Mouse (Mus musculus) liver, embryonic 11.5 days (tissue): ENCODE measurements around the gene Faah. TPM values are rescaled to one million over a fixed set of nuclear protein-coding genes. Genes with fewer than 3 reads are reported as not detected.

ENCODE experiments used
- ATAC-seq: fragments of 200-750 bp; cut with Nextera tagmentation; replicated peaks from 2 replicates; pipeline ENCODE4 v1.8.0; 2017; ENCODE audit warnings: moderate number of reproducible peaks, mild to moderate bottlenecking, moderate TSS enrichment, moderate library complexity; ENCODE audit not compliant: low FRiP score
- DNase-seq: peaks from one replicate; pipeline ENCODE4 v3.0.0-alpha.2; 2017; ENCODE audit warnings: low spot score
- H3K27ac ChIP-seq: fragments of 300-500 bp; sonication (generic); 2 replicates; pipeline ENCODE4 v1.5.1; 2014; ENCODE audit warnings: mild to moderate bottlenecking, low read depth, low read length, control low read depth
- H3K27me3 ChIP-seq: fragments of 300-500 bp; sonication (generic); replicated peaks from 2 replicates; pipeline ENCODE4 v1.6.1; 2014; ENCODE audit warnings: low read length, mixed read lengths; ENCODE audit not compliant: control insufficient read depth, insufficient read depth
- H3K36me3 ChIP-seq: fragments of 300-500 bp; sonication (generic); 2 replicates; pipeline ENCODE4 v1.6.1; 2014; ENCODE audit warnings: mild to moderate bottlenecking, low read length, moderate library complexity, mixed read lengths; ENCODE audit not compliant: control insufficient read depth, insufficient read depth
- H3K4me1 ChIP-seq: fragments of 300-500 bp; sonication (generic); replicated peaks from 2 replicates; pipeline ENCODE4 v1.6.1; 2014; ENCODE audit warnings: low read length, mixed read lengths; ENCODE audit not compliant: control insufficient read depth, insufficient read depth
- H3K4me2 ChIP-seq: fragments of 300-500 bp; sonication (generic); 2 replicates; pipeline ENCODE4 v1.6.1; 2014; ENCODE audit warnings: mild to moderate bottlenecking, control low read depth, moderate library complexity
- H3K4me3 ChIP-seq: fragments of 300-500 bp; sonication (generic); 2 replicates; pipeline ENCODE4 v1.5.1; 2014; ENCODE audit warnings: low read depth, low read length, control low read depth
- H3K9ac ChIP-seq: fragments of 300-500 bp; sonication (generic); 2 replicates; pipeline ENCODE4 v1.6.1; 2014; ENCODE audit warnings: low read depth, low read length, control low read depth
- H3K9me3 ChIP-seq: fragments of 300-500 bp; sonication (generic); 2 replicates; pipeline ENCODE4 v1.6.1; 2016; ENCODE audit warnings: low read length, inconsistent platforms, mixed read lengths; ENCODE audit not compliant: control insufficient read depth
- WGBS: fragments of 180-500 bp; shearing (Covaris S2); extraction: QIAGEN DNeasy Blood & Tissue Kit; methylation state at CpG from one replicate; pipeline ENCODE4 v1.1.7; 2014; 5-methylcytosine and 5-hydroxymethylcytosine counted together
- polyA plus RNA-seq: library from polyadenylated mRNA; unstranded; fragments of >200 nt; fragmentation: Nextera tagmentation; extraction: Ambion mirVana; gene quantifications from 2 replicates; pipeline ENCODE4 v1.2.1, GENCODE M21; 2014

Faah gene
- polyA plus RNA-seq, 1 experiment from 2014 or later, result 3.9 TPM

DNA sequence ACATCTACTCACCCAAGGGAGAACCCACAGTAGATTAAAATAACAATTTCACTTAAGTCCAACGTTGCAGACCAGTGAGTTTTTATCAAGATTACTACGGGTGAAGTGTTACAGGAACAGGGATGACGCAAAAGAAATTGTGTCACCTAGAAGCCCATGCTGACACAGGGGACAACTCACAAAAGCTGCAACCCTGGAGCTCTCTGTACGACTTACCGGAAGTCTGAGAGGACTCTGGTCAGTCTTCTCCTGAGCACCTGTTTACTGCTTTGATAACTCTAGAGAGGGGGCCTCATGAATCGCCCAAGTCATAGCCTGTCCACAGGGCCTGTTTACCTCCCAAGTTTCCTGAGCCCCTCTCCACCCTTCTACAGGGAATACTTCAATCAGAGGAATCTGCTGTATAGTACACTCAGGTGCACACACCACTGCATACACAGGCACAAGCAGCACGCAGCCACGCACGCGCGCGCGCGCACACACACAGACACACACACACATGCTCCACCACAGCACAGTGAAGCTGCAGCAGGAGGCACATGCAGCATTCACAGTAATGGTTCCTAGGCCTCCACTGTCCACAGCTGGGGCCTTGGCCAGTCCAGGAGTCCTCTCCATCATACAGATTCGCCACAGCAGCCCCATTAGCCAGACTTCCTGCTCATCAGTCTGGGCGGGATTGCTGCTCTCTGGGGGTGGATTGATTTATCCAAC is 22.9 kb downstream of the Faah start:
- Histone ChIP-seq H3K9me3 (0 out of 2 replicates have a peak, but pooled peaks cover 3% of the 10 kb centered on the region), H3K4me3 (no peak overlapping the region), H3K4me1 (no peaks in the 10 kb centered on the region), H3K27me3 (peaks cover 5% of the 10 kb centered on the region; the same call in 1 of the 2 replicates), H3K27ac (no peak overlapping the region), H3K36me3 (no peaks in the 10 kb centered on the region), H3K4me2 (no peak overlapping the region), H3K9ac (no peak overlapping the region)
- ATAC-seq (no peak), DNase-seq (no peak)
- WGBS, result 82% methylated on average over 16 of the region's 16 CpGs

DNA sequence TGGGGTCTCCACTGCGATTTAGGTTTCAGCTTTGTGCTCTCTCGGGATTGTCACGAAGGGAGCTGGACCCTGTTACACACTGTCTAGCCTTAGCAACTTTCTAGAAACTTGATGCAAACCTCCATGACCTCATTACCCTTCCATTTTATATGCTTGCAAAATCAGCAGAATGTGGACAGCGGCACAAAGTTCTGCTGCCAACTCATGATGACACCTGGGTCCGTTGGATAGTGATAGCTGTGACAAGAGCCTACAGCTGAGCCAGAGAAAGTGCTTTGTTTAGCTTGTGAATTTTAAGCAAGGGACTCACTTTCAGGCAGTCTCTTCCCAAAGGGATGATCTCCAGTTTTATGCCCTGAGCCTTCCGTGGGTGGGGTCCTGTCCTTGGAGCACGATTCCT is 28.3 kb downstream of the Faah start:
- no peaks in the 10 kb centered on the region for H3K27me3 ChIP-seq
- 71% methylated on average over 7 of the region's 7 CpGs for WGBS
- no peak overlapping the region for H3K4me2 ChIP-seq
- H3K4me1 ChIP-seq, result no peaks in the 10 kb centered on the region
- no peak overlapping the region for H3K9ac ChIP-seq
- no peak overlapping the region for H3K27ac ChIP-seq
- no peak for ATAC-seq
- no peaks in the 10 kb centered on the region for H3K36me3 ChIP-seq
- H3K4me3 ChIP-seq, result no peak overlapping the region
- no peak for DNase-seq
- H3K9me3 ChIP-seq, result 0 out of 2 replicates have a peak, but pooled peaks cover 3% of the 10 kb centered on the region

DNA sequence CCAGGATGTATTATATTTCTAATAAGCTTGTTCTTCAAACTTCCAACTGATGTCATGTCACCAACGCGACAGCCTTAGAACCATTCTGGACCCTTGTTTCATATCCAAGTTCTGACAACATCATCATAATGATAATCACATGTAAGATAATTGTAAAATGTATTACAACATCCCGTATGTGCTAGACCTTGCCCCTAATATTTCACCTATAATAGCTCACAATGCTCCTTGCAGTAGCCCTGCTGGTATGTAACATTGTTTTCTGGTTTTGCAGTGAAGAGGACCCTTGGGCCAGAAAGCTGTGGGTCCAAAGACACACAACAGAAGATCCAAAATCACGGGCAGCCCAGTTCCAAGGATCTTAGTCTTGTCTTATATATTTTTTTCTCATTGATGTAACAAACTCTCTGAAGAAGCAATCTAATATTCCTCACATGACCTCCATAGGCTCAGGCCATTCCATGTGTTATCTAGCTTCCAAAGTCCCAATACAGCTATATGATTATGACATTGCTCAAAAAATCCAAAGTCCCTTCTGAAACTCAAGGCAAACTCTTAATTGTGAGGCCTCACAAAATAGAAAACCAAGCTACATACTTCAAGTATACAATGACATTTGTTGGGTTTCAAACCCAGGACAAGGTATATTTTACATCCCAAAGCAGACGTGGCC is 29.7 kb downstream of the Faah start:
- Histone ChIP-seq H3K4me2 (no peak overlapping the region), H3K27ac (no peak overlapping the region), H3K4me1 (no peaks in the 10 kb centered on the region), H3K4me3 (no peak overlapping the region), H3K9me3 (0 out of 2 replicates have a peak, but pooled peaks cover 3% of the 10 kb centered on the region), H3K9ac (no peak overlapping the region), H3K36me3 (no peaks in the 10 kb centered on the region), H3K27me3 (no peaks in the 10 kb centered on the region)
- DNase-seq (no peak), ATAC-seq (no peak)
- WGBS, result 72% methylated on average over 5 of the region's 5 CpGs

DNA sequence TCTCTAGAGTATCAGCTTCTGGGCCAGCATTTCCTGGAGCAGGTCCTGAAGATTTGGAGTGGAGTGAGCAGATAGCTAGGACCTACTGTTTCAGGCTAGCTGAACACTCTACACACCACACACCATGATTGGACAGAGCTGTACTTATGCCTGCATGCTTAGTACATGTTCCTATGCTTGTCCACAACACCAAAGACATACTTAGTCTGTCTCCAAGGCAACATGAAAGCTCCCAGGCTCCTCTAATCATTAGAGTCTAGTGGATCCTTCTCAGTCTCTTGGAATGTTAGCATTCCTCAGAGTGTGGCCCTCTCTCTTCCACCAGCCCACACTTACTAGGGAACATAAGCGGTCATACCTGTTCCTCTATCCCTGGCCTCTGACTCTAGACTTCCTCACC is 30.3 kb downstream of the Faah start:
- ATAC-seq (no peak), DNase-seq (no peak)
- H3K27me3 ChIP-seq, result no peaks in the 10 kb centered on the region
- no peak overlapping the region for H3K27ac ChIP-seq
- H3K36me3 ChIP-seq, result no peaks in the 10 kb centered on the region
- WGBS, result 79% methylated on average over 1 of the region's 1 CpGs
- H3K4me2 ChIP-seq, result no peak overlapping the region
- H3K4me3 ChIP-seq, result no peak overlapping the region
- 0 out of 2 replicates have a peak, but pooled peaks cover 3% of the 10 kb centered on the region for H3K9me3 ChIP-seq
- H3K4me1 ChIP-seq, result no peaks in the 10 kb centered on the region
- H3K9ac ChIP-seq, result no peak overlapping the region

DNA sequence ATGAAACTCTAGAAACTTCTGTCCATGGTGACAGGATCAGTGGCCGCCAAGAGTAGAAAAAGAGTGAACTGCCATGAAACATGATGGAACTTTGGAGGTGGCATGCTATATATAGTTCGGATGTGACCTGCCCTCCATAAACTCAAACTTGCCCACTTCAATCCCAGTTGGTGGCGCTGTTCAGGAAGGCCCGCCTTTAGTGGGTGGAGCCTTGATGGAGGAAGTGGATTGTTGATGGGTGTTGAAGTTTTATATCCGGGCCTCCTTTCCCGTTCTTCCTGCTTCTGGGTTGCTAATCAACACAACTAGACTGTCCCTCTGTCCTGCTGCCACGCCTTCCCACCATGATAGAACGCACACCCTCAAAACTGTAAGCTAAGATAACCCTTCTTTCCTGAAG is 32.8 kb downstream of the Faah start:
- H3K27me3 ChIP-seq, result peaks cover 14% of the 10 kb centered on the region
- H3K4me2 ChIP-seq, result no peak overlapping the region
- H3K27ac ChIP-seq, result no peak overlapping the region
- no peak overlapping the region for H3K4me3 ChIP-seq
- no peak overlapping the region for H3K9ac ChIP-seq
- DNase-seq (no peak), ATAC-seq (no peak)
- no peaks in the 10 kb centered on the region for H3K9me3 ChIP-seq
- WGBS, result 30% methylated on average over 8 of the region's 8 CpGs
- H3K4me1 ChIP-seq, result no peaks in the 10 kb centered on the region
- H3K36me3 ChIP-seq, result no peaks in the 10 kb centered on the region

DNA sequence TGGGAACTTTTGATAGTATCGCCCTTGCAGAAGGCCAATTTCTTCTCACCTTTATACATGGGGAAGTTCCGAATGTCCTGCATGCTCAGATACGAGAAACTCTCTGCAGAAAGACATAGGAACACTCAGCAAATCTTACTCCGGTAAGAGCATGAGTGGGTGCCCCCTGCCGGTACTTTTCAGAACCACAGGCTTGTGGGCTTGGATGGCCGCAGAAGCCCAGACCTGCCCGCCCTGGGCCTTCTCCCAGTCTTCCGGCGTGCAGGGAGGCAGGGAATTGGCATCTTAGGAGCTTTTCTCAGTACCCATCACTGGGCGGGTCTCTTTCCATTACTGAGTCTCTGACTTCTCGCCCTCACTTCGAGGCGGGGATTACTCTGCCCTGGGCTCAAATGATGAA is 33.6 kb downstream of the Faah start:
- Histone ChIP-seq H3K9me3 (no peaks in the 10 kb centered on the region), H3K9ac (no peak overlapping the region), H3K4me2 (peak overlapping the region; percentile 11; the same call in 1 of the 2 replicates), H3K4me1 (0 out of 2 replicates have a peak, but pooled peaks cover 2% of the 10 kb centered on the region), H3K27me3 (peaks cover 22% of the 10 kb centered on the region), H3K27ac (no peak overlapping the region), H3K36me3 (no peaks in the 10 kb centered on the region), H3K4me3 (no peak overlapping the region)
- peak; percentile 81 for DNase-seq
- 2% methylated on average over 13 of the region's 13 CpGs for WGBS
- peak; percentile 35; the same call in 1 of the 2 replicates for ATAC-seq

DNA sequence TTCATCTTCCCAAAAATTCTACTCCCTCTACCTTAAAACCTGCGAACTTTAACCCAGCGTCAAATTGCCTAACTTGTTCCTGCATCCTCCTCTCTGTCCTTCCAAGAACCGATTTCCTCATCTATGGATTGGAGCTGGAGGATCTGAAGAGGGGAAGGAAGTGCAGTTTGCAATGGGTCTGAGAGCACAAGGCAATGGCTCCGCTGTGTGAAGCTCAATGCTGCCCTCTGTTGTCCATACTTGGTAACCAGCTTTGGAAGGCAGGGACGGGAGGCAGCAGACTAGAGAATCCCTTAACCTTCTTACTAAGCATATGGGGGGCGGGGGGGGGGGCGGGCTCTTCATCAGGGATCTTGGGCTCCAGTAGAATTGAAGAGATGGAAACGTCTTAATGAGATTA is 37.0 kb downstream of the Faah start:
- 0 out of 2 replicates have a peak, but pooled peaks cover 2% of the 10 kb centered on the region for H3K4me1 ChIP-seq
- no peak overlapping the region for H3K4me2 ChIP-seq
- no peak overlapping the region for H3K27ac ChIP-seq
- ATAC-seq (no peak), DNase-seq (peak; percentile 63)
- no peak overlapping the region for H3K4me3 ChIP-seq
- H3K9me3 ChIP-seq, result no peaks in the 10 kb centered on the region
- 2% methylated on average over 8 of the region's 8 CpGs for WGBS
- H3K9ac ChIP-seq, result no peak overlapping the region
- H3K27me3 ChIP-seq, result peaks cover 57% of the 10 kb centered on the region
- no peaks in the 10 kb centered on the region for H3K36me3 ChIP-seq

DNA sequence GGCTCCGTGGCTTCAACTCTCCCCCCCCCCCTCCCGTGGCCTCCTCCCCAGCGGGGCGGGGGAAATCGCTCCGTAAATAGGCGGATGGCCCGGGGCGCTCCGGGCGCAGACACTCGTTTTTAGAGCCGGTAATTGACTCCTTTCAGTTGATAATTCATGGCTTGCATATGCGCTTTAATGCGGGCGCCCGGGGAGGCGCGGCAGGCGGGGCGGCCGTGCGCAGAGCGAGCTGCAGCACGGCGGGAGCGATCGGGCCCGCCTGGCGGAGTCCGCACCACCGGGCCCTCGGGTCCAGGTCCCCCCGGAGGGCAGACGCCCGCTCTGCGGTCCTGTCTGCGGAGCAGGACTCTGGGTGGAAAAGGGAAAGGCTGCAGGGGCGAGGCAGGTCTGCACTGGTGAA is 38.3 kb downstream of the Faah start:
- Histone ChIP-seq H3K4me2 (peak overlapping the region; percentile 41), H3K27me3 (peaks cover 65% of the 10 kb centered on the region), H3K9ac (no peak overlapping the region), H3K9me3 (no peaks in the 10 kb centered on the region), H3K4me3 (peak overlapping the region; percentile 25), H3K36me3 (no peaks in the 10 kb centered on the region), H3K4me1 (0 out of 2 replicates have a peak, but pooled peaks cover 2% of the 10 kb centered on the region), H3K27ac (no peak overlapping the region)
- DNase-seq (no peak), ATAC-seq (no peak)
- WGBS, result 2% methylated on average over 39 of the region's 39 CpGs
